Mouse (Mus musculus): Measurements from ENCODE around the gene Trim15. TPM values are rescaled to one million over a fixed set of nuclear protein-coding genes. Genes with fewer than 3 reads are reported as not detected.
"Not testable (repeated sequence)": the region's sequence is repeated elsewhere in the genome, so short reads cannot be mapped to it uniquely, and the experiment has no call there.

Trim15 gene
- polyA plus RNA-seq, 1 experiment from 2014 or later, result 0.37 TPM

- H3K27me3 ChIP-seq, result no peaks in the 10 kb centered on the region
- 88% methylated on average over 1 of the region's 1 CpGs for WGBS
- no peaks in the 10 kb centered on the region for H3K4me1 ChIP-seq
- no peak overlapping the region for H3K4me2 ChIP-seq (replicated peaks)
- H3K27ac ChIP-seq, result no peak overlapping the region
- ATAC-seq (ENCODE audit: low FRiP score), result no peak
- no peaks in the 10 kb centered on the region for H3K9me3 ChIP-seq (replicated peaks)
- no peak overlapping the region for H3K9ac ChIP-seq
- H3K36me3 ChIP-seq, result no peaks in the 10 kb centered on the region
- H3K4me3 ChIP-seq, result no peak overlapping the region
Measured at GRCm38 (mm10) chr17:36896583-36896982, 29.6 kb upstream of the Trim15 start.

DNA sequence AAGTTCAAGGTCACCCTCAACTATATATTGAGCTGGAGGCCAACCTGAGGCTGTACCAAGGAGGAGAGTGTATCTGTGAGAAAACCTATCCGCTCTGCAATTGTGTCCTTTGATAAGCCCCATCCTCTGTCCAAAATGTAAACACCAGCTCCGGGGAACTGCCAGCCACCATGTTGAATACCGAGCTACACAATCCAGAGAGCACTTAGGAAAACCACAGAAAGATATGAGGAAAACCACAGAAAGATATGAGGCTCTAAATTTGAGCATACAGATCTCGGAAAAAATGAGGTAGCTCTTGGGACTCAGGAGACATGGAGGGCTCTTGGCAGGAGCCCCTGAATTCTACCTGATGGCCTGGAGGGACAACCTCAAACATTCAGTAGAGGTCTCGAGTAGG is 26.4 kb upstream of the Trim15 start:
- Histone ChIP-seq H3K4me3 (no peak overlapping the region), H3K36me3 (no peaks in the 10 kb centered on the region), H3K4me2 (replicated peaks) (no peak overlapping the region), H3K27me3 (0 out of 2 replicates have a peak, but pooled peaks cover 5% of the 10 kb centered on the region), H3K9ac (no peak overlapping the region), H3K9me3 (replicated peaks) (no peaks in the 10 kb centered on the region), H3K27ac (no peak overlapping the region), H3K4me1 (no peaks in the 10 kb centered on the region)
- WGBS, result 78% methylated on average over 5 of the region's 5 CpGs
- ATAC-seq (ENCODE audit: low FRiP score), result no peak

GRCm38 (mm10) chr17:36892362-36892761 is 25.4 kb upstream of the Trim15 start:
- Histone ChIP-seq H3K9me3 (replicated peaks) (no peaks in the 10 kb centered on the region), H3K9ac (no peak overlapping the region), H3K27me3 (0 out of 2 replicates have a peak, but pooled peaks cover 5% of the 10 kb centered on the region), H3K36me3 (no peaks in the 10 kb centered on the region), H3K4me1 (no peaks in the 10 kb centered on the region), H3K4me3 (no peak overlapping the region), H3K4me2 (replicated peaks) (no peak overlapping the region), H3K27ac (no peak overlapping the region)
- ATAC-seq (ENCODE audit: low FRiP score), result no peak
- 9% methylated on average over 2 of the region's 2 CpGs for WGBS

DNA sequence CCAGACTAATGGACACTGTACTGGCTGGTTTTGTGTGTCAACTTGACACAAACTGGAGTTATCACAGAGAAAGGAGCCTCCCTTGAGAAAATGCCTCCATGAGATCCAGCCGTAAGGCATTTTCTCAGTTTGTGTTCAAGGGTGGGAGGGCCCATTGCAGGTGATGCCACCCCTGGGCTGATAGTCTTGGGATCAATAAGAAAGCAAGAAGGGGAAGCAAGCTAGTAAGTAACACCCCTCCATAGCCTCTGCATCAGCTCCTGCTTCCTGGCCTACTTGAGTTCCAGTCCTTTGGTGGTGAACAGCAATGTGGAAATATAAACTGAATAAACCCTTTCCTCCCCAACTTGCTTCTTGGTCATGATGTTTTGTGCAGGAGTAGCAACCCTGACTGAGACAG is 24.5 kb upstream of the Trim15 start:
- H3K4me1 ChIP-seq; H3K4me3 ChIP-seq; ATAC-seq (ENCODE audit: low FRiP score); H3K9ac ChIP-seq; H3K36me3 ChIP-seq; H3K27ac ChIP-seq; H3K27me3 ChIP-seq; H3K4me2 ChIP-seq (replicated peaks); H3K9me3 ChIP-seq (replicated peaks): not testable (repeated sequence)
- 94% methylated on average over 1 of the region's 1 CpGs for WGBS

DNA sequence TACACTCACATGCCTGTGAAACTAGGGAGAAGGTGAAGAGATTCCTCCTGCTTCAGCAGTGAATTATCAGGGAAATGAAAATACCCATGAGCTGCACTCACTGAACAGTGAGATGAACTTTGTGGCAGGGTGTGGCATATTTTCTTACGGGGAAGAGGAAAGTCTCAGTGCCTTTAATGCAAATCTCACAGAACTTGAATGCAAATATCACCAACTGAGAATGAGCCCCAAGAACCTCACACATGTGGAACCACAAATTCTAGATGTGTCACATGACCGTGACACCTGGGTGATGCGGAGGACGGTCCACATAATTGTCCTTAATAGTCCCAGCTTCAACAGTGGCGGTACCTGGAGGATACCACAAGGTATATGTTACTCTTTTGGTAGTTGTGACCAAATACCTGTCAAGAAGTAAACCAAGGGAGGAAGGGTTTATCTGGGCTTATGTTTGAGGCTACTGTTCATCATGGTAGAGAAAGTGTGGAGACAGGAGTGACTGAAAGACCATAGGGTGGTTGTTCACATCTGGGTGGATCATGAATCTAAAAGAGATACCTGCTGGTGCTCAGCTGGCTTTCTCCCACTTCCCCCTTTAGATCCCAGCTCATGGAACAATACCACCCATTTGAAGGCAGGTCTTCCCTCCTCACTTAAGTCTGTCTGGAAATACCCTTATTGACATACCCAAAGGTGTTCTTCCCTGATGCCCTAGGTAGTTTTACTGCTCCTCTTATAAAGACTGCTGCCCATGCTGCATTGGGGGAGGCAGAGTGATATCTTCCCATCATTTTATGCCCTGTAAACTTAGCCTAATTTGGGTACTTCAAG is 23.3 kb upstream of the Trim15 start, which contains the start of gene Trim40:
Trim40 (minus strand) TSS at position 51 of the 831 bp plus-strand sequence.
- WGBS, result 89% methylated on average over 5 of the region's 5 CpGs
- Histone ChIP-seq H3K9me3 (replicated peaks) (no peaks in the 10 kb centered on the region), H3K9ac (no peak within 1 kb of the TSS), H3K27me3 (0 out of 2 replicates have a peak, but pooled peaks cover 5% of the 10 kb centered on the region), H3K36me3 (no peaks in the 10 kb centered on the region), H3K4me3 (no peak within 1 kb of the TSS), H3K27ac (no peak within 1 kb of the TSS), H3K4me2 (replicated peaks) (no peak within 1 kb of the TSS), H3K4me1 (no peaks in the 10 kb centered on the region)
- no peak for ATAC-seq (ENCODE audit: low FRiP score)

GRCm38 (mm10) chr17:36885132-36885790 is 18.3 kb upstream of the Trim15 start:
- H3K4me3 ChIP-seq, result no peak overlapping the region
- H3K4me1 ChIP-seq, result no peaks in the 10 kb centered on the region
- ATAC-seq (ENCODE audit: low FRiP score), result no peak
- no peak overlapping the region for H3K27ac ChIP-seq
- H3K9me3 ChIP-seq (replicated peaks), result no peaks in the 10 kb centered on the region
- H3K9ac ChIP-seq, result no peak overlapping the region
- H3K27me3 ChIP-seq, result 0 out of 2 replicates have a peak, but pooled peaks cover under 1% of the 10 kb centered on the region
- no peaks in the 10 kb centered on the region for H3K36me3 ChIP-seq
- H3K4me2 ChIP-seq (replicated peaks), result no peak overlapping the region
- 93% methylated on average over 12 of the region's 12 CpGs for WGBS

DNA sequence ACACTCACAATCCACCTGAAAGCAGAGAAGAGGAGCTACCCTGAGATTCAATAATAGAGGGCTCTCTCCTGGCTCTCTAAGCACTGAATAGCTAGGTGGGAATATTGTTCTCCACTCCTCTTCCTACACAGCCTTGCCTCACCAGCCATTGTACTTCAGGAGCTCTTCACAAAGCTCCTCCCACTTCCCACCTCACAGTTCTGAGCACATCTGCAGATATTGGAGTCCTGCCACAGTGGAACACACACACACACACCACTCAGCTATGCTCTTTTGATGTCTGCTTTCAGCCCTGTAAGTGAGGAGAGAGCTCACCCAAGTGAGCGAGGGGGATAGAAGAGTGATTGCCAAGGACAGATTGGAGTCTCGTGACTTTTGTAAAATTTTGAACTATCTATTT is 16.3 kb upstream of the Trim15 start:
- no peak overlapping the region for H3K9ac ChIP-seq
- H3K36me3 ChIP-seq, result no peaks in the 10 kb centered on the region
- H3K9me3 ChIP-seq (replicated peaks), result no peaks in the 10 kb centered on the region
- no peak overlapping the region for H3K27ac ChIP-seq
- no peaks in the 10 kb centered on the region for H3K27me3 ChIP-seq
- H3K4me2 ChIP-seq (replicated peaks), result no peak overlapping the region
- 87% methylated on average over 2 of the region's 2 CpGs for WGBS
- H3K4me3 ChIP-seq, result no peak overlapping the region
- no peaks in the 10 kb centered on the region for H3K4me1 ChIP-seq
- ATAC-seq (ENCODE audit: low FRiP score), result no peak

- Histone ChIP-seq H3K4me3 (no peak overlapping the region), H3K4me2 (replicated peaks) (no peak overlapping the region), H3K9me3 (replicated peaks) (no peaks in the 10 kb centered on the region), H3K27me3 (no peaks in the 10 kb centered on the region), H3K27ac (no peak overlapping the region), H3K4me1 (no peaks in the 10 kb centered on the region), H3K36me3 (no peaks in the 10 kb centered on the region), H3K9ac (no peak overlapping the region)
- WGBS, result 63% methylated on average over 4 of the region's 4 CpGs
- ATAC-seq (ENCODE audit: low FRiP score), result no peak
Measured at GRCm38 (mm10) chr17:36874636-36875035, 7.6 kb upstream of the Trim15 start.

DNA sequence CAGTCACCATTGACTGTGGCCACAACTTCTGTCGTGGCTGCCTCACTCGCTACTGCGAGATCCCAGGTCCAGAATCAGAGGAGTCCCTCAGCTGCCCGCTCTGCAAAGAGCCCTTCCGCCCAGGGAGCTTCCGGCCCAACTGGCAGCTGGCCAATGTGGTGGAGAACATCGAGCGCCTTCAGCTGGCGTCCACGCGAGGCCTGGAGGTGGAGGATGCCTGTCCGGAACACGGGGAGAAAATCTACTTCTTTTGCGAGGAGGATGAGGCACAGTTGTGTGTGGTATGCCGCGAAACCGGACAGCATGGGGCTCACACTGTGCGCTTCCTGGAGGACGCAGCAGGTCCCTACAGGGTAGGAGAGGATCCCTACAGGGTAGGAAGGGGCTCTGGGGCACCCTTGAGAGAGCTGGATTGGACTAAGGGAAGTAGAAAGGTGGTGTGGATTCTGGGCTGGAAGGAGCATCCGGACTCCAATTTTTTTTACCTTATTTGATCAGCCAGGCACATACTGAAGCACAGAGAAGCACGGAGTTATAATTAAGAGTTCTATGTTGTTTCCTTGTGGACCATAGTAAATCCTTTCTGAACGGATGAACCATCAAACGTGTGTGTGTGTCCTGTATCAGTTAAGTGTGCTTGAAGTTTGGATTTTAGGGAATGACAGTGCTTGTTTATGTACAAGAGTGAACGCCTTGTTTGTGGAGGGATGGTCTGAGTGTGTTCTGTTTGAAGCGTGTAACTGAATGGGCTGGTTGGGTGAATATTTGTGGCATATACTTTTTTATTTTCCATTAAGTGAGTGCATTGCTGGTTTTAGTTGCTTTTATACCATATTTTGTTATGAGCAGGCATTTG is 3.2 kb upstream of the Trim15 start:
- peaks cover 17% of the 10 kb centered on the region for H3K27me3 ChIP-seq
- no peak overlapping the region for H3K9ac ChIP-seq
- 0 out of 2 replicates have a peak, but pooled peaks cover 7% of the 10 kb centered on the region for H3K4me1 ChIP-seq
- H3K9me3 ChIP-seq (replicated peaks), result no peaks in the 10 kb centered on the region
- no peak overlapping the region for H3K27ac ChIP-seq
- WGBS, result 78% methylated on average over 25 of the region's 25 CpGs
- H3K4me2 ChIP-seq (replicated peaks), result no peak overlapping the region
- ATAC-seq (ENCODE audit: low FRiP score), result no peak
- no peaks in the 10 kb centered on the region for H3K36me3 ChIP-seq
- H3K4me3 ChIP-seq, result no peak overlapping the region

DNA sequence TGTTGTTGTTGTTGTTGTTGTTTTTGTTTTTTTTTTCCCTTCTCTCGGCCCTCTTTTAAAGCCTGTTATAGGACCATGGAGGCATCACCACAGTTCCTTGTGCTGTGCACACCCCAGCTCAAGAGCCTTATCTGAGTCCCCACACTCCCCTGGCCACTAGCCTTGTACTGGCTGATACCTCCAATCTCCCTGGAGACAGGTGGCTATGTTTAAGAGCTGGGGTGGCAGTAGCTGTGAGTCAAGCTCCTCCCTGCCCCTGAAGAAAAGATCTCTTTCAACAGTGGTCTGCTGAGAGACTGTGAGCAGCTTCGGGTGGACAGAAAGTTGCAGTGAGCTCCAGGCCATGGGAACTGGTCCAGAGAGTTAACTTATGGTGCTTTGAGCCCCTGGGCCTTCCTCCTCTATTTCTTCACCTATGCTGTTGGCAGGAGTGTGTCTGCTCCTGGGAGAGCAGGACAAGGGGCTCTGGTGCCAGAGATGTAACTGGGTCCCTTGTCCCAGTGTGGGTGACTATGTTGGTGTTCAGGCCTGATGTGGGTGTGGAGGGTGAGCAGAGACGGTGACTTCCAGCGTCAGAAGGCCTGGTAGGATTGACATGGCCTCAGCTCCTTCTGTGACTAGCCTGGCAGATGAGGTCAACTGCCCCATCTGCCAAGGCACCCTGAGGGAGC is 2.4 kb upstream of the Trim15 start, which contains the start of gene Trim10:
Trim10 (plus strand) TSS at position 291 of the 671 bp plus-strand sequence.
- H3K4me1 ChIP-seq, result 0 out of 2 replicates have a peak, but pooled peaks cover 7% of the 10 kb centered on the region
- no peaks in the 10 kb centered on the region for H3K36me3 ChIP-seq
- H3K9me3 ChIP-seq (replicated peaks), result no peaks in the 10 kb centered on the region
- H3K27me3 ChIP-seq, result peaks cover 17% of the 10 kb centered on the region
- no peak for ATAC-seq (ENCODE audit: low FRiP score)
- WGBS, result 82% methylated on average over 4 of the region's 4 CpGs
- H3K9ac ChIP-seq, result no peak within 1 kb of the TSS
- no peak within 1 kb of the TSS for H3K4me3 ChIP-seq
- H3K4me2 ChIP-seq (replicated peaks), result no peak within 1 kb of the TSS
- no peak within 1 kb of the TSS for H3K27ac ChIP-seq

DNA sequence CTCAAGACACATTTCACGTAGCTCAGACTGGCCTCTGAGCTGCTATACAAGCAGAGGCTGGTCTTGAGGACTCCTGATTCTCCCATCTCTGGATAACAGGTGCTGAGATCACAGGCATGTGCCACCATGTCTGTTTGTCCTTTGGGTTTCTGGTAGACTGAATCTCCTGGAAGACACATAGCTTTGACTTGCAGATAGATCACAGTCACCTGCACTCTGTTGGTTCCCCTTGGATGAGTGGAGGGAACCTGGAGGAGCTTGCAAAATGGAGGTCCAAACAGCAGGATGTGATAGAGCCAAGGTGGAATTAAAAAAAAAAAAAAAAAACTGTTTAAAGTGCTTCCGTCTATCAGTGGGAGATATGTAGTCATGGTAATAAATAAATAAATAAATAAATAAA is 1.8 kb upstream of the Trim15 start:
- 78% methylated on average over 2 of the region's 2 CpGs for WGBS
- no peaks in the 10 kb centered on the region for H3K9me3 ChIP-seq (replicated peaks)
- no peaks in the 10 kb centered on the region for H3K36me3 ChIP-seq
- peaks cover 17% of the 10 kb centered on the region for H3K27me3 ChIP-seq
- ATAC-seq (ENCODE audit: low FRiP score), result no peak
- H3K9ac ChIP-seq, result no peak overlapping the region
- 0 out of 2 replicates have a peak, but pooled peaks cover 7% of the 10 kb centered on the region for H3K4me1 ChIP-seq
- H3K27ac ChIP-seq, result no peak overlapping the region
- no peak overlapping the region for H3K4me3 ChIP-seq
- no peak overlapping the region for H3K4me2 ChIP-seq (replicated peaks)

Data from hindbrain, embryonic 12.5 days (tissue).